Mouse (Mus musculus) spleen, postnatal 36 days (tissue): ENCODE data around the gene Agt.

Experiments used
- DNase-seq, 2 experiments: peaks; one replicate each; pipeline ENCODE4 v3.0.0; 2022; ENCODE audit warnings: low spot score in 2 of 2, mixed read lengths in 1 of 2

Gene Agt

DNA sequence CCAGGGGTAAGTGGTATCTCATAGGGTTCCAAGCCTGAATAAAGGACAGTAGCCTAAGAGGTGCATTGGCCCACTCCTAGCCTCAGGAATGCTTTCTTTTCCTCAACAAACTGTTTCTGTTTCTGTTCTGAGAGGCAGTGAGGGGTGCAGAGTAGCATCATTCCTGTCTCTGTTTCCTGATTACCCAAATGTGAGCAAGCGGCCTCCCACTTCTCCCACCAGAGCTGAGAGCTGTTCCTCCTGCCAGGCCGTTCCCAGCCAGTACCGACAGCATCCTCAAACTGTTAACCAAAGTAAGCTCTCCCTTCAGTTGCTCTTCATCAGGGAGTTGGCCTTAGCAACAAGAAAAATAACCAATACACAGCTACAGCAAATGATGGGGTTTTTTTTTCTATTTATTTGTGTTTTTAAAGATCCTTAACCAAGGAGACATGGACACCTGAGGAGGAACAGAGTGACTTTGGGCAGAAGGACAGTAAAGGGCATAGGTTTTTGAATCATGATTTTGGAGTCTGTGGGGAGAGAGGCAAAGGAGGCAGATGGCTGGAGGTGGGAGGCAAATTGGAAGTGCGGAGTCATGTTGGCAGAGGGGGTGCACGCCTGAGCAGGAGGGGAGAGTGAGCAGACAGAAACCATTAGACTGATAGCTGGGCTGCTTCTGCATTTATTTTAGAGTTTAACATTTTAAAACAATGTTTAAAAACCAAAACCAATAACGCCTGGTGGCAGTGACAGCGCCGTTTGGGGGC, 61.8 kb downstream of the Agt start:
- no peak for DNase-seq
